Comparison of ENCODE assay signal across 8 mouse cellular contexts in genomic region chr2:18026116-18026947, GRCm38 (mm10). TPM values are rescaled to one million over a fixed set of nuclear protein-coding genes. Genes with fewer than 3 reads are reported as not detected.
DNase-seq lines count a peak whose midpoint lies in the region; ATAC-seq and TF ChIP-seq lines count a peak whose summit lies in the region.

No protein-coding gene starts in this region.

- H3K27ac ChIP-seq in gastrocnemius, adult 2 months: peak overlapping the region; percentile 60
- H3K27ac ChIP-seq in hindbrain, embryonic 14.5 days: peak overlapping the region; percentile 43
- H3K27ac ChIP-seq in liver, embryonic 11.5 days (ENCODE audit: low read depth, low read length): no peak overlapping the region

- H3K9ac ChIP-seq in hindbrain, embryonic 14.5 days: peak overlapping the region; percentile 52
- H3K9ac ChIP-seq in liver, embryonic 11.5 days (ENCODE audit: low read depth, low read length): peak overlapping the region; percentile 66

- no peaks in the 10 kb centered on the region for H3K79me2 ChIP-seq in myocyte (ENCODE audit: control insufficient read depth, insufficient read depth)

- peaks cover 83% of the 10 kb centered on the region for H3K27me3 ChIP-seq in erythroblast, embryonic 14.5 days (ENCODE audit: control insufficient read depth)
- no peaks in the 10 kb centered on the region for H3K27me3 ChIP-seq in hindbrain, embryonic 14.5 days (ENCODE audit: control insufficient read depth, insufficient read depth, low read length)
- H3K27me3 ChIP-seq in liver, embryonic 11.5 days (replicated peaks; ENCODE audit: control insufficient read depth, insufficient read depth, low read length): peaks cover 18% of the 10 kb centered on the region
- H3K27me3 ChIP-seq in myocyte (ENCODE audit: control insufficient read depth, insufficient read depth, insufficient read length): no peaks in the 10 kb centered on the region

- H3K4me3 ChIP-seq in erythroblast, embryonic 14.5 days (replicated peaks): peak overlapping the region; percentile 65
- peak overlapping the region; percentile 91 for H3K4me3 ChIP-seq in gastrocnemius, adult 2 months
- H3K4me3 ChIP-seq in hindbrain, embryonic 14.5 days (replicated peaks; ENCODE audit: low read length): peak overlapping the region; percentile 48
- peak overlapping the region; percentile 68 for H3K4me3 ChIP-seq in liver, embryonic 11.5 days (ENCODE audit: low read depth, low read length)
- H3K4me3 ChIP-seq in myocyte: no peak overlapping the region

- H3K4me2 ChIP-seq in hindbrain, embryonic 14.5 days (replicated peaks): peak overlapping the region; percentile 93
- H3K4me2 ChIP-seq in liver, embryonic 11.5 days: peak overlapping the region; percentile 94
- H3K4me2 ChIP-seq in myocyte (ENCODE audit: low read depth): peak overlapping the region; percentile 78

- WGBS in hindbrain, embryonic 14.5 days: under 1% methylated on average over 44 of the region's 44 CpGs
- under 1% methylated on average over 44 of the region's 44 CpGs for WGBS in liver, embryonic 11.5 days

- H3K9me3 ChIP-seq in erythroblast, embryonic 14.5 days (ENCODE audit: control insufficient read depth, low read length): peaks cover 10% of the 10 kb centered on the region; the same call in 1 of the 2 replicates
- no peaks in the 10 kb centered on the region for H3K9me3 ChIP-seq in hindbrain, embryonic 14.5 days (ENCODE audit: control insufficient read depth, low read length)
- H3K9me3 ChIP-seq in liver, embryonic 11.5 days (ENCODE audit: control insufficient read depth, low read length): no peaks in the 10 kb centered on the region

- no peaks in the 10 kb centered on the region for H3K36me3 ChIP-seq in erythroblast, embryonic 14.5 days (ENCODE audit: control insufficient read depth)
- H3K36me3 ChIP-seq in hindbrain, embryonic 14.5 days (replicated peaks; ENCODE audit: control insufficient read depth, insufficient read depth): no peaks in the 10 kb centered on the region
- no peaks in the 10 kb centered on the region for H3K36me3 ChIP-seq in liver, embryonic 11.5 days (ENCODE audit: control insufficient read depth, insufficient read depth, low read length)
- no peaks in the 10 kb centered on the region for H3K36me3 ChIP-seq in myocyte (ENCODE audit: control insufficient read depth, insufficient read depth)

- H3K4me1 ChIP-seq in erythroblast, embryonic 14.5 days (ENCODE audit: control insufficient read depth): peaks cover 33% of the 10 kb centered on the region
- H3K4me1 ChIP-seq in hindbrain, embryonic 14.5 days (replicated peaks; ENCODE audit: control insufficient read depth, insufficient read depth, low read length): peaks cover 14% of the 10 kb centered on the region
- H3K4me1 ChIP-seq in liver, embryonic 11.5 days (replicated peaks; ENCODE audit: control insufficient read depth, insufficient read depth, low read length): peaks cover 6% of the 10 kb centered on the region

- TF ChIP-seq POLR2A in myocyte (IDR thresholded peaks at IDR 0.05; ENCODE audit: insufficient read length, low read depth): no peak

- intact Hi-C loops in gastrocnemius, adult 2 months (cut with DNase I): loop anchor here (5.0 to 10.0 kb wide), 6 partner anchors 41 to 1251 kb away; partner anchors contain the start of gene Spag6

- H3ac ChIP-seq in myocyte (ENCODE audit: control insufficient read depth, insufficient read length): no peak overlapping the region

- TF ChIP-seq CTCF in gastrocnemius, adult 2 months (IDR thresholded peaks at IDR 0.05): no peak

- peak; percentile 34 for DNase-seq in cerebellum, adult 8-10 months
- DNase-seq in gastrocnemius, adult 2 months: peak; percentile 76
- peak; percentile 67 for DNase-seq in hindbrain, embryonic 14.5 days (ENCODE audit: low spot score)
- DNase-seq in liver, embryonic 11.5 days (ENCODE audit: low spot score): peak; percentile 79
- DNase-seq in thymus, adult 18-20 months: peak; percentile 13 to 22

- no peak for ATAC-seq in erythroblast, adult 5-6 weeks (replicated peaks; ENCODE audit: low FRiP score, poor library complexity, severe bottlenecking)
- peak; percentile 18; the same call in 1 of the 2 replicates for ATAC-seq in hindbrain, embryonic 14.5 days (ENCODE audit: low FRiP score)
- peak; percentile 24; the same call in 1 of the 2 replicates for ATAC-seq in liver, embryonic 11.5 days (replicated peaks; ENCODE audit: low FRiP score)

TF ChIP-seq in myocyte, 11 proteins besides CTCF, POLR2A, EP300 and RAD21:
- TF ChIP-seq MAX (IDR thresholded peaks at IDR 0.05; ENCODE audit: low read depth): no peak
- TF ChIP-seq MYOD1 (IDR thresholded peaks at IDR 0.05; ENCODE audit: control insufficient read depth in 1 of 3, insufficient read length in 2 of 3, low read depth in 2 of 3): peak in 2 of 3 experiments; percentile 65 to 78
- TF ChIP-seq TCF3 (IDR thresholded peaks at IDR 0.05; ENCODE audit: insufficient read length, low read depth): peak; percentile 67
- TF ChIP-seq E2F4 (IDR thresholded peaks at IDR 0.05; ENCODE audit: insufficient read depth): no peak
- peak in 2 of 3 experiments; percentile 61 to 93 for TF ChIP-seq MYOG (IDR thresholded peaks at IDR 0.05; ENCODE audit: control insufficient read depth in 1 of 3, insufficient read depth in 1 of 3, insufficient read length in 2 of 3, low read depth in 2 of 3)

RNA-seq across cellular contexts. Expression of gene A930004D18Rik, which starts 11.2 kb away (rescaled TPM):
- polyA plus RNA-seq in erythroblast, embryonic 14.5 days (2012): not detected in 2 replicates
- not detected in 2 replicates for total RNA-seq in erythroblast, adult 5-6 weeks (2015; ENCODE audit: low replicate concordance)
- total RNA-seq in erythroblast, adult 5-6 weeks (2017; ENCODE audit: low replicate concordance): not detected in 2 replicates
- total RNA-seq in gastrocnemius, adult 2 months (2021): under 1 TPM; 0.20 to 0.59 TPM
- polyA plus RNA-seq in hindbrain, embryonic 14.5 days (2014; fragmentation: Nextera tagmentation; extraction: Ambion mirVana): 5.7 and 6.3 TPM in 2 replicates
- 3.4 and 3.9 TPM in 2 replicates for polyA plus RNA-seq in liver, embryonic 11.5 days (2014; fragmentation: Nextera tagmentation; extraction: Ambion mirVana)
- 1.8 TPM for polyA plus RNA-seq in myocyte (2012; fragmentation: generic; extraction: Trizol)

RNA-seq across cellular contexts. Expression of gene Skida1, which starts 22.5 kb away (rescaled TPM):
- polyA plus RNA-seq in erythroblast, embryonic 14.5 days (2012): not detected in 2 replicates
- not detected in 2 replicates for total RNA-seq in erythroblast, adult 5-6 weeks (2015; ENCODE audit: low replicate concordance)
- total RNA-seq in erythroblast, adult 5-6 weeks (2017; ENCODE audit: low replicate concordance): 0.42 and 0.51 TPM in 2 replicates
- total RNA-seq in gastrocnemius, adult 2 months (2021): under 1 TPM; 0.14 to 0.46 TPM
- 4.9 and 5.4 TPM in 2 replicates for polyA plus RNA-seq in hindbrain, embryonic 14.5 days (2014; fragmentation: Nextera tagmentation; extraction: Ambion mirVana)
- 1.6 and 2.4 TPM in 2 replicates for polyA plus RNA-seq in liver, embryonic 11.5 days (2014; fragmentation: Nextera tagmentation; extraction: Ambion mirVana)
- polyA plus RNA-seq in myocyte (2012; fragmentation: generic; extraction: Trizol): 0.12 TPM

RNA-seq across cellular contexts. Expression of gene Mllt10, which starts 28.7 kb away (rescaled TPM):
- polyA plus RNA-seq in erythroblast, embryonic 14.5 days (2012): 1.3 and 1.5 TPM in 2 replicates
- 20.8 and 27.4 TPM in 2 replicates for total RNA-seq in erythroblast, adult 5-6 weeks (2015; ENCODE audit: low replicate concordance)
- 18.1 and 18.3 TPM in 2 replicates for total RNA-seq in erythroblast, adult 5-6 weeks (2017; ENCODE audit: low replicate concordance)
- total RNA-seq in gastrocnemius, adult 2 months (2021): 10 to 100 TPM; 24.0 to 24.1 TPM
- polyA plus RNA-seq in hindbrain, embryonic 14.5 days (2014; fragmentation: Nextera tagmentation; extraction: Ambion mirVana): 26.8 and 33.1 TPM in 2 replicates
- polyA plus RNA-seq in liver, embryonic 11.5 days (2014; fragmentation: Nextera tagmentation; extraction: Ambion mirVana): 34.0 and 39.9 TPM in 2 replicates
- 12.5 TPM for polyA plus RNA-seq in myocyte (2012; fragmentation: generic; extraction: Trizol)

RNA-seq across cellular contexts. Expression of gene H2al2a, which starts 29.6 kb away (rescaled TPM):
- not detected in 2 replicates for polyA plus RNA-seq in erythroblast, embryonic 14.5 days (2012)
- total RNA-seq in erythroblast, adult 5-6 weeks (2015; ENCODE audit: low replicate concordance): not detected in 2 replicates
- total RNA-seq in erythroblast, adult 5-6 weeks (2017; ENCODE audit: low replicate concordance): not detected in 2 replicates
- not detected for total RNA-seq in gastrocnemius, adult 2 months (2021)
- not detected in 2 replicates for polyA plus RNA-seq in hindbrain, embryonic 14.5 days (2014; fragmentation: Nextera tagmentation; extraction: Ambion mirVana)
- polyA plus RNA-seq in liver, embryonic 11.5 days (2014; fragmentation: Nextera tagmentation; extraction: Ambion mirVana): not detected in 2 replicates
- not detected for polyA plus RNA-seq in myocyte (2012; fragmentation: generic; extraction: Trizol)

Comparison
In these comparisons a context has a peak if more than half of its experiments do, and no peak if none do; other contexts are left out.
1. DNase-seq: peak in every context shown above with its lines; median percentile 79 in liver, embryonic 11.5 days; 76 in gastrocnemius, adult 2 months; 67 in hindbrain, embryonic 14.5 days; 34 in cerebellum, adult 8-10 months; 18 in thymus, adult 18-20 months.